Mouse (Mus musculus): ENCODE measurements around the gene Dennd4a. TPM values are rescaled to one million over a fixed set of nuclear protein-coding genes. Genes with fewer than 3 reads are reported as not detected.

Dennd4a gene
- polyA plus RNA-seq, 1 experiment: 2.2 TPM

- H3K4me3 ChIP-seq (replicated peaks): no peak overlapping the region
Observed at GRCm38 (mm10) chr9:64774411-64774811, 36.7 kb upstream of the Dennd4a start.

GRCm38 (mm10) chr9:64774883-64775282 is 36.3 kb upstream of the Dennd4a start:
- TF ChIP-seq FLI1 (IDR thresholded peaks at IDR 0.05; ENCODE audit: low read length) (no peak), GATA1 (IDR thresholded peaks at IDR 0.05; ENCODE audit: borderline replicate concordance, low read length) (no peak)
- no peaks in the 10 kb centered on the region for H3K36me3 ChIP-seq (replicated peaks; ENCODE audit: low read length)
- no peak overlapping the region for H3K4me3 ChIP-seq (replicated peaks)
- H3K27me3 ChIP-seq (replicated peaks): peaks cover 4% of the 10 kb centered on the region
- H3K4me1 ChIP-seq: peaks cover 61% of the 10 kb centered on the region
- no peaks in the 10 kb centered on the region for H3K9me3 ChIP-seq

More at GRCm38 (mm10) chr9:64774411-64774811, 36.7 kb upstream of the Dennd4a start:
- Histone ChIP-seq H3K9me3 (no peaks in the 10 kb centered on the region), H3K36me3 (replicated peaks; ENCODE audit: low read length) (no peaks in the 10 kb centered on the region), H3K27me3 (replicated peaks) (peaks cover 4% of the 10 kb centered on the region), H3K4me1 (peaks cover 58% of the 10 kb centered on the region)
- TF ChIP-seq FLI1 (IDR thresholded peaks at IDR 0.05; ENCODE audit: low read length): no peak
- no peak for TF ChIP-seq GATA1 (IDR thresholded peaks at IDR 0.05; ENCODE audit: borderline replicate concordance, low read length)

GRCm38 (mm10) chr9:64775491-64775890 is 35.6 kb upstream of the Dennd4a start:
- Histone ChIP-seq H3K27me3 (replicated peaks) (peaks cover 4% of the 10 kb centered on the region), H3K36me3 (replicated peaks; ENCODE audit: low read length) (no peaks in the 10 kb centered on the region), H3K9me3 (no peaks in the 10 kb centered on the region), H3K4me3 (replicated peaks) (no peak overlapping the region), H3K4me1 (peaks cover 65% of the 10 kb centered on the region)
- TF ChIP-seq FLI1 (IDR thresholded peaks at IDR 0.05; ENCODE audit: low read length) (no peak), GATA1 (IDR thresholded peaks at IDR 0.05; ENCODE audit: borderline replicate concordance, low read length) (no peak)

- Histone ChIP-seq H3K4me3 (replicated peaks) (no peak overlapping the region), H3K4me1 (peaks cover 51% of the 10 kb centered on the region), H3K36me3 (replicated peaks; ENCODE audit: low read length) (no peaks in the 10 kb centered on the region), H3K9me3 (no peaks in the 10 kb centered on the region), H3K27me3 (replicated peaks) (no peaks in the 10 kb centered on the region)
- no peak for TF ChIP-seq FLI1 (IDR thresholded peaks at IDR 0.05; ENCODE audit: low read length)
- TF ChIP-seq GATA1 (IDR thresholded peaks at IDR 0.05; ENCODE audit: borderline replicate concordance, low read length): no peak
Observed at GRCm38 (mm10) chr9:64777441-64777987, 33.6 kb upstream of the Dennd4a start.

GRCm38 (mm10) chr9:64778151-64778550 is 33.0 kb upstream of the Dennd4a start:
- no peaks in the 10 kb centered on the region for H3K36me3 ChIP-seq (replicated peaks; ENCODE audit: low read length)
- TF ChIP-seq FLI1 (IDR thresholded peaks at IDR 0.05; ENCODE audit: low read length) (no peak), GATA1 (IDR thresholded peaks at IDR 0.05; ENCODE audit: borderline replicate concordance, low read length) (no peak)
- H3K9me3 ChIP-seq: no peaks in the 10 kb centered on the region
- no peaks in the 10 kb centered on the region for H3K27me3 ChIP-seq (replicated peaks)
- H3K4me1 ChIP-seq: peaks cover 51% of the 10 kb centered on the region
- H3K4me3 ChIP-seq (replicated peaks): no peak overlapping the region

- no peak overlapping the region for H3K4me3 ChIP-seq (replicated peaks)
- H3K27me3 ChIP-seq (replicated peaks): no peaks in the 10 kb centered on the region
- H3K9me3 ChIP-seq: no peaks in the 10 kb centered on the region
- H3K4me1 ChIP-seq: peaks cover 45% of the 10 kb centered on the region
- H3K36me3 ChIP-seq (replicated peaks; ENCODE audit: low read length): no peaks in the 10 kb centered on the region
- TF ChIP-seq FLI1 (IDR thresholded peaks at IDR 0.05; ENCODE audit: low read length) (no peak), GATA1 (IDR thresholded peaks at IDR 0.05; ENCODE audit: borderline replicate concordance, low read length) (no peak)
Observed at GRCm38 (mm10) chr9:64779628-64780027, 31.5 kb upstream of the Dennd4a start.

GRCm38 (mm10) chr9:64783511-64783910 is 27.6 kb upstream of the Dennd4a start:
- Histone ChIP-seq H3K4me3 (replicated peaks) (no peak overlapping the region), H3K27me3 (replicated peaks) (no peaks in the 10 kb centered on the region), H3K4me1 (peaks cover 60% of the 10 kb centered on the region), H3K9me3 (no peaks in the 10 kb centered on the region), H3K36me3 (replicated peaks; ENCODE audit: low read length) (no peaks in the 10 kb centered on the region)
- TF ChIP-seq GATA1 (IDR thresholded peaks at IDR 0.05; ENCODE audit: borderline replicate concordance, low read length) (no peak), FLI1 (IDR thresholded peaks at IDR 0.05; ENCODE audit: low read length) (no peak)

GRCm38 (mm10) chr9:64784841-64785240 is 26.3 kb upstream of the Dennd4a start:
- peaks cover 56% of the 10 kb centered on the region for H3K4me1 ChIP-seq
- H3K9me3 ChIP-seq: no peaks in the 10 kb centered on the region
- TF ChIP-seq GATA1 (IDR thresholded peaks at IDR 0.05; ENCODE audit: borderline replicate concordance, low read length) (no peak), FLI1 (IDR thresholded peaks at IDR 0.05; ENCODE audit: low read length) (no peak)
- no peak overlapping the region for H3K4me3 ChIP-seq (replicated peaks)
- H3K27me3 ChIP-seq (replicated peaks): no peaks in the 10 kb centered on the region
- H3K36me3 ChIP-seq (replicated peaks; ENCODE audit: low read length): no peaks in the 10 kb centered on the region

- no peaks in the 10 kb centered on the region for H3K27me3 ChIP-seq (replicated peaks)
- H3K4me1 ChIP-seq: peaks cover 62% of the 10 kb centered on the region
- no peaks in the 10 kb centered on the region for H3K9me3 ChIP-seq
- TF ChIP-seq FLI1 (IDR thresholded peaks at IDR 0.05; ENCODE audit: low read length) (no peak), GATA1 (IDR thresholded peaks at IDR 0.05; ENCODE audit: borderline replicate concordance, low read length) (no peak)
- no peak overlapping the region for H3K4me3 ChIP-seq (replicated peaks)
- H3K36me3 ChIP-seq (replicated peaks; ENCODE audit: low read length): no peaks in the 10 kb centered on the region
Observed at GRCm38 (mm10) chr9:64786216-64786905, 24.8 kb upstream of the Dennd4a start.

- TF ChIP-seq FLI1 (IDR thresholded peaks at IDR 0.05; ENCODE audit: low read length) (no peak), GATA1 (IDR thresholded peaks at IDR 0.05; ENCODE audit: borderline replicate concordance, low read length) (no peak)
- peak overlapping the region; percentile 42 for H3K4me3 ChIP-seq (replicated peaks)
- H3K27me3 ChIP-seq (replicated peaks): no peaks in the 10 kb centered on the region
- peaks cover 79% of the 10 kb centered on the region for H3K4me1 ChIP-seq
- H3K9me3 ChIP-seq: no peaks in the 10 kb centered on the region
- H3K36me3 ChIP-seq (replicated peaks; ENCODE audit: low read length): no peaks in the 10 kb centered on the region
Observed at GRCm38 (mm10) chr9:64788070-64788469, 23.1 kb upstream of the Dennd4a start.

Data from megakaryocyte, embryonic 14.5 days (primary cell).